Mouse (Mus musculus): ENCODE data around the gene Pphln1.

- no peak for TF ChIP-seq POLR2A (IDR thresholded peaks at IDR 0.05; ENCODE audit: low read depth, low read length)
- TF ChIP-seq CTCF (IDR thresholded peaks at IDR 0.05; ENCODE audit: extremely low read depth, insufficient read length, insufficient replicate concordance, low read depth, low read length): no peak
Observed at GRCm38 (mm10) chr15:93484261-93484710, 86.1 kb downstream of the Pphln1 start.

Measured in small intestine, adult 2 months (tissue).